Mouse (Mus musculus) urinary bladder, adult 2 months (tissue): ENCODE results near the gene Kcna4. TPM values are rescaled to one million over a fixed set of nuclear protein-coding genes. Genes with fewer than 3 reads are reported as not detected.

Experiments used
- DNase-seq: peaks from one replicate; pipeline ENCODE4 v3.0.0; 2022; ENCODE audit warnings: low spot score
- polyA plus RNA-seq: library from polyadenylated mRNA; depleted of rRNA; stranded (reverse); fragments of >200 nt; gene quantifications from 2 replicates; pipeline ENCODE4 v1.2.3, GENCODE M21; 2012; rRNA removed

Kcna4 gene
- 0.01 TPM in 1 of 2 replicates, not detected in the other for polyA plus RNA-seq

GRCm38 (mm10) chr2:107289990-107290696 lies at the start of gene Kcna4:
Kcna4 (plus strand) TSS chr2:107290639.
- DNase-seq, result no peak

GRCm38 (mm10) chr2:107258091-107258490 lies 32.3 kb upstream of the Kcna4 start:
- DNase-seq, result no peak

GRCm38 (mm10) chr2:107266251-107266650 lies 24.2 kb upstream of the Kcna4 start:
- DNase-seq, result no peak

GRCm38 (mm10) chr2:107270050-107270449 lies 20.4 kb upstream of the Kcna4 start:
- no peak for DNase-seq

- no peak for DNase-seq
Measured at GRCm38 (mm10) chr2:107290697-107291019, 219 bp downstream of the Kcna4 start.

- DNase-seq, result no peak
Measured at GRCm38 (mm10) chr2:107291142-107291541, 703 bp downstream of the Kcna4 start.

- no peak for DNase-seq
Measured at GRCm38 (mm10) chr2:107294521-107294920, 4.1 kb downstream of the Kcna4 start.

GRCm38 (mm10) chr2:107301886-107302285 lies 11.4 kb downstream of the Kcna4 start:
- no peak for DNase-seq

GRCm38 (mm10) chr2:107304707-107305106 lies 14.3 kb downstream of the Kcna4 start:
- no peak for DNase-seq

GRCm38 (mm10) chr2:107306077-107306476 lies 15.6 kb downstream of the Kcna4 start:
- DNase-seq, result no peak

- DNase-seq, result no peak
Measured at GRCm38 (mm10) chr2:107318636-107319035, 28.2 kb downstream of the Kcna4 start.

- no peak for DNase-seq
Measured at GRCm38 (mm10) chr2:107321596-107322226, 31.3 kb downstream of the Kcna4 start.

GRCm38 (mm10) chr2:107324090-107324489 lies 33.7 kb downstream of the Kcna4 start:
- DNase-seq, result no peak

GRCm38 (mm10) chr2:107327276-107327675 lies 36.8 kb downstream of the Kcna4 start:
- no peak for DNase-seq

GRCm38 (mm10) chr2:107341291-107341690 lies 50.9 kb downstream of the Kcna4 start:
- DNase-seq, result no peak

- DNase-seq, result no peak
Measured at GRCm38 (mm10) chr2:107344807-107345206, 54.4 kb downstream of the Kcna4 start.

- no peak for DNase-seq
Measured at GRCm38 (mm10) chr2:107345299-107345698, 54.9 kb downstream of the Kcna4 start.

Other genes starting within 250 kb of the Kcna4 start
- not detected in 2 replicates for gene Fshb, start 231.0 kb upstream of the Kcna4 start, polyA plus RNA-seq